Mouse (Mus musculus): ENCODE data around the gene 9130409I23Rik. TPM values are rescaled to one million over a fixed set of nuclear protein-coding genes. Genes with fewer than 3 reads are reported as not detected.

Gene 9130409I23Rik
- polyA plus RNA-seq, 1 experiment from 2014 or later = not detected

DNA sequence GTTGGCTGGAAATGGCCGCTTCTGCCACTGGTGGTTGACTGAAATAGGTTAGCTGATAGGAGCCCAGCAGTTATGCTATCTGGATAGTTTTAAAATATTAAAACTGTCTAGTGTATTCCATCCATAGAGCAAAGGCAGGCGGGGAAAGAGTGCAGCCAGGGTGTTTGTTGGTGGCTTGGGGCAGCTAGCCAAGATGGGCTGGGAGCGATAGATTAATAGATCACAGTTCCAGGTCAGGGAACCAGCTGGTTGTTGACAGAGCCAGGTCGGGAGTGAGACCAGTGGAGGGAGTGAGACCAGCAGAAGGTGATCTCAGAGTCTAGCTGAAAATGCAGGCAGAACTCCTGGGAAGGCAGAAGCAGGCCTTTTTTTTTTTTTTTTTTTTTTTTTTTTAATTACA, 13.4 kb upstream of the 9130409I23Rik start:
- H3K27me3 ChIP-seq = 0 out of 2 replicates have a peak, but pooled peaks cover 6% of the 10 kb centered on the region
- no peak overlapping the region for H3K4me3 ChIP-seq
- no peak overlapping the region for H3K27ac ChIP-seq
- H3K4me2 ChIP-seq = no peak overlapping the region
- H3K36me3 ChIP-seq = no peaks in the 10 kb centered on the region
- WGBS = 80% methylated on average over 4 of the region's 4 CpGs
- no peaks in the 10 kb centered on the region for H3K4me1 ChIP-seq
- no peaks in the 10 kb centered on the region for H3K9me3 ChIP-seq
- H3K9ac ChIP-seq = no peak overlapping the region
- no peak for ATAC-seq (ENCODE audit: insufficient number of reproducible peaks, insufficient read depth, low FRiP score, low TSS enrichment, low read depth)

DNA sequence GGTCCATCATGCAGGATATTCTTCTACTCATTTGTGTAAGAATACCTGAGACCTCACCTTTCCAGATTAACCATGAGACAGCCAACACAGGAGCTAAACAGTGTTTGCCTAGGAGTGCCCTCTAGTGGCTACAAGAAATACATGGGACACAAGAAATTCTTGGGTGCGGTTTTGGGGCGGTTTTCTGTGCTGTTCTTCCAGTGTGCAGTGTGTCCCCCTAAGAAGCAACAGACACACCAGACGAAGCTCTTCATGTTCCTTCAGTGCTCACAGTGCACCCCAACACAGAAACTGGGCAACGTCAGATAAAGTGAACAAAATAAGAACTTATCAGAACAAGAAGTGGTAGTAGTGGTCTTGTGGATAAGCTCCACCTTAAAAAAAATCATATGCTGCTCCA, 11.4 kb upstream of the 9130409I23Rik start:
- 0 out of 2 replicates have a peak, but pooled peaks cover 6% of the 10 kb centered on the region for H3K27me3 ChIP-seq
- H3K4me2 ChIP-seq = peak overlapping the region; percentile 39
- no peak for ATAC-seq (ENCODE audit: insufficient number of reproducible peaks, insufficient read depth, low FRiP score, low TSS enrichment, low read depth)
- H3K4me1 ChIP-seq = no peaks in the 10 kb centered on the region
- H3K9ac ChIP-seq = no peak overlapping the region
- H3K27ac ChIP-seq = no peak overlapping the region
- WGBS = 6% methylated on average over 4 of the region's 4 CpGs
- H3K9me3 ChIP-seq = no peaks in the 10 kb centered on the region
- no peak overlapping the region for H3K4me3 ChIP-seq
- no peaks in the 10 kb centered on the region for H3K36me3 ChIP-seq

DNA sequence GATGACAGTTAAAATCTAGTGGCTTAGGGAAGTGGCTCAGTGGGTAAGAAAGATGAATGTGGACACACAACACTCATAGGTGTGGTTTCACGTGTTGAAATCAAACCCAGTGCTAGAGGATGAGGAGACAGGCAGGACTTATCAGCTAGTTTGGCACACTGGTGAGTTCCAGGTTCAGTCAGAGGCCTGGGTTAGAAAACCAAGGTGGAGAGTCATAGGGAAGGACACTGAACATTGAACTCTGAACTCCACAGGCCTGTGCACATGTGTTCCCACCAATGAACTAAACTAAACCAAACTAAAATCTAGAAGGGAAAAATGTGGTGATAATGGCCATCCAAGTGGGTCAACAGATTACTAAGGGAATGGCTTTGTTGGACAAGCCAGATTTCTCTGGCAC, 3.5 kb upstream of the 9130409I23Rik start:
- WGBS = 60% methylated on average over 1 of the region's 1 CpGs
- Histone ChIP-seq H3K4me1 (no peaks in the 10 kb centered on the region), H3K4me2 (no peak overlapping the region), H3K36me3 (no peaks in the 10 kb centered on the region), H3K4me3 (no peak overlapping the region), H3K27ac (no peak overlapping the region), H3K9ac (no peak overlapping the region), H3K9me3 (no peaks in the 10 kb centered on the region), H3K27me3 (no peaks in the 10 kb centered on the region)
- no peak for ATAC-seq (ENCODE audit: insufficient number of reproducible peaks, insufficient read depth, low FRiP score, low TSS enrichment, low read depth)

DNA sequence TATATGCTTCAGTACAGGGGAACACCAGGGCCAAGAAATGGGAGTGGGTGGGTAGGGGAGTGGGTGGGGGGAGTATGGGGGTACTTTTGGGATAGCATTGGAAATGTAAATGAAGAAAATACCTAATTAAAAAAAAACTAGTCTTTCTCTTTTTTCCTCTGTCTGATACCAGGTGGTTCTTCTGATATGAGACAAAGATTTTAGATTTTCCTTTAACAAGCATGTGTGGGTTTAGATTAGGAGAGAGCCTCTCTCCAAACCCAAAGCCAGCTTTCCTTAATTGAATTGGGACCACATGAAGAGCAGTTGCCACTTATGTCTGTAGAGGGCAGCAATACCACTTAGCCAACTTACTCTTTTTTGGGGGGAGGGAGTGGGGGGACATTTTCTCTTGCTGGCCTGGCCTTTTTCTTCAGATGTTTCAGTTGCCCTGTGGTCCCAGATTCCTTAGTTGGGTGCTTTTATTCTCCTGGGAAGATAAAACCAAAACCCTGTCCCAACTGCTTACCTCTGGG, 1.7 kb upstream of the 9130409I23Rik start:
- Histone ChIP-seq H3K4me1 (no peaks in the 10 kb centered on the region), H3K4me3 (no peak overlapping the region), H3K4me2 (no peak overlapping the region), H3K9ac (no peak overlapping the region), H3K36me3 (no peaks in the 10 kb centered on the region), H3K27ac (no peak overlapping the region), H3K9me3 (no peaks in the 10 kb centered on the region), H3K27me3 (no peaks in the 10 kb centered on the region)
- no peak for ATAC-seq (ENCODE audit: insufficient number of reproducible peaks, insufficient read depth, low FRiP score, low TSS enrichment, low read depth)

DNA sequence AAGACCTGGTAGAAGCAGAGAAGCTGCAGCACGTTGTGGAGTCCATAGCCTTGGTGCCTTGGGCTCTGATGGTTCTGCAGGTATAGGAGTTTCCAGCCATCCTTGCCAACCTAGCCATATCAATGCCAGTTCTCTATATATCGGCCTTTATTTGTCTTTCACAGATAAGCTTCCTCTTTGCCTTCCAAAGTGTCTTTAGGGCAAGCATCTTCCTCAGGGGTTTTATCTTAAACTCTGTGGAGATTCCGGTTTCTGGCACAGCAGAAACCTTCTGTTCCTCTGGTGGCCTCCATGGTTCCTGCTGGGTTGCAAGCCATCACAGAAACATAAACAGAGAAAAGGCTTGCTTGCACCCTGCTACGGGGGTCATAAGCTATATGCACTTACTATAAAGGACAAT, 1.9 kb downstream of the 9130409I23Rik start:
- no peak overlapping the region for H3K4me2 ChIP-seq
- H3K9ac ChIP-seq = no peak overlapping the region
- H3K4me1 ChIP-seq = no peaks in the 10 kb centered on the region
- no peaks in the 10 kb centered on the region for H3K27me3 ChIP-seq
- H3K27ac ChIP-seq = no peak overlapping the region
- H3K4me3 ChIP-seq = no peak overlapping the region
- H3K36me3 ChIP-seq = no peaks in the 10 kb centered on the region
- H3K9me3 ChIP-seq = no peaks in the 10 kb centered on the region
- WGBS = 76% methylated on average over 4 of the region's 4 CpGs
- no peak for ATAC-seq (ENCODE audit: insufficient number of reproducible peaks, insufficient read depth, low FRiP score, low TSS enrichment, low read depth)

DNA sequence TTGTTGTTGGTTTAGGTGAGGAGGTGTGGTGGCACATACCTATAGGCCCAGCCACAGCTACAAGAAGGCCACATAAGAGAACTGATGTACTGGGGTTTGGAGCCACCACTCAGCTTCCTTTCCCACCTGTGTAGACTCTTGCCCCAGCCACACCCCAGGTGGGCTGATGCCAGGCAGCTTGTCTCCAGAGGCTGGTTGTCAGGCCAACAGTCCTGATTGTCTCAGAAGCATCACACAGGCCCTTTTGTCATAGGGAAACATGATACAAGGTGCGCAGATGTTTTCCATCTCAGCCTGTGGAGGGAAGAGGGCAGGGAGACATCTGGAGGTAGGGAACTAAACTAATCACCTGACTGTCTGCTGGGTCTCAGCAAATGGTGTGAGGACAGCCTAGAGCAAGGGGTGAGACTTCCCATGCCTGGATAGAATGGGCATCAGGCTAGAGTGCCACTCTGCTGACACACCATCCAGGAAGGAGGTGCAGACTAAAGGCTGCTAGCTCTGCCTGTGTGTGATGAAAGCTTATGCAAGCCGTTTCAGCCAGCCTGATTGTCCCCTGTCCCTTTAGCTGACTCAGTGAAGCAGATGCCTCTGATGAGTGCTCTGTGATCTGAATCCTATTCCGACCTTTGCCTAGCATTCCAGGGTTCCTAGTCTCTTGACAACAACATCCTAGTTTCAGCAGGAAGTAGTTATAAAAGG, 10.9 kb downstream of the 9130409I23Rik start:
- H3K9me3 ChIP-seq = no peaks in the 10 kb centered on the region
- WGBS = 51% methylated on average over 3 of the region's 3 CpGs
- no peaks in the 10 kb centered on the region for H3K36me3 ChIP-seq
- no peak overlapping the region for H3K4me3 ChIP-seq
- no peak for ATAC-seq (ENCODE audit: insufficient number of reproducible peaks, insufficient read depth, low FRiP score, low TSS enrichment, low read depth)
- no peak overlapping the region for H3K4me2 ChIP-seq
- no peak overlapping the region for H3K27ac ChIP-seq
- H3K4me1 ChIP-seq = no peaks in the 10 kb centered on the region; the same call in 1 of the 2 replicates
- no peaks in the 10 kb centered on the region for H3K27me3 ChIP-seq
- H3K9ac ChIP-seq = no peak overlapping the region

DNA sequence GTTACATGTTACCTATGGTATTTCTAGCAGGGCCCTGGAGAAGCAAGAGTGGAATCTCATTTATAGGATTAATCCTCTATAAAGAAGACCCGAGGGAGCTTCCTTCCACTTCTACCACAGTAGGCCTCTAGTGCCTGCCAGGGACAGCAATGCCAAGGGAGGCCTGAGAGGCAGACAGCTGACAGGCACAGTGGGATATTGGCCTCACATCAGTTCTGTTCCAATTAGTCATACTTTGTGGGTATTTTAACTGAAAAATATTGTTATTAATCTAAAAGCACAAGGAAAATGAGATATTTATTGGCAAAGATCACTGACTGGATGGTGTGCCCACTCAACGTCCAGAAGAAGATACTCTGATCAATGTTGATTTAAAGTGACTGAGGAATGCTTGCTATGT, 13.0 kb downstream of the 9130409I23Rik start:
- Histone ChIP-seq H3K36me3 (no peaks in the 10 kb centered on the region), H3K4me3 (no peak overlapping the region), H3K9ac (no peak overlapping the region), H3K27ac (no peak overlapping the region), H3K9me3 (no peaks in the 10 kb centered on the region), H3K4me1 (no peaks in the 10 kb centered on the region; the same call in 1 of the 2 replicates), H3K4me2 (no peak overlapping the region), H3K27me3 (no peaks in the 10 kb centered on the region)
- 63% methylated on average over 2 of the region's 2 CpGs for WGBS
- ATAC-seq (ENCODE audit: insufficient number of reproducible peaks, insufficient read depth, low FRiP score, low TSS enrichment, low read depth) = no peak

DNA sequence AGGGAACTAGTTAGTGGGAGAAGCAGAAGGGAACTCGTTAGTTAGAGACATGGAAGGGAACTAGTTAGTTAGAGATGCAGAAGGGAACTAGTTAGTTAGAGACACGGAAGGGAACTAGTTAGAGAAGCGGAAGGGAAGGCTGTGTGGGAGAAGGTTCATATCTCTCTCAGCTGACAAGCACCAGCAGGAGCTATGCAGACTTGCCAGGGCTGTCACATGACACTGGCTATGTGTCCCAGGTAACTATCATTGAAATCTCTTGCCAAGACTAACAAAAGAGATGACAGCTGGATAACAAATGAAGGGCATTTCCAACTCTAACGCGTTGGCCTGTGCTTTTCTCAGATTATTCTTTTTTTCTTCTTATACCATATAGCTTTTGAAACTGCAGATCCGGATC, 13.6 kb downstream of the 9130409I23Rik start:
- H3K4me2 ChIP-seq = no peak overlapping the region
- H3K27me3 ChIP-seq = no peaks in the 10 kb centered on the region
- H3K4me3 ChIP-seq = no peak overlapping the region
- no peak overlapping the region for H3K9ac ChIP-seq
- no peaks in the 10 kb centered on the region for H3K9me3 ChIP-seq
- ATAC-seq (ENCODE audit: insufficient number of reproducible peaks, insufficient read depth, low FRiP score, low TSS enrichment, low read depth) = no peak
- H3K27ac ChIP-seq = no peak overlapping the region
- 82% methylated on average over 6 of the region's 6 CpGs for WGBS
- no peaks in the 10 kb centered on the region; the same call in 1 of the 2 replicates for H3K4me1 ChIP-seq
- H3K36me3 ChIP-seq = no peaks in the 10 kb centered on the region

DNA sequence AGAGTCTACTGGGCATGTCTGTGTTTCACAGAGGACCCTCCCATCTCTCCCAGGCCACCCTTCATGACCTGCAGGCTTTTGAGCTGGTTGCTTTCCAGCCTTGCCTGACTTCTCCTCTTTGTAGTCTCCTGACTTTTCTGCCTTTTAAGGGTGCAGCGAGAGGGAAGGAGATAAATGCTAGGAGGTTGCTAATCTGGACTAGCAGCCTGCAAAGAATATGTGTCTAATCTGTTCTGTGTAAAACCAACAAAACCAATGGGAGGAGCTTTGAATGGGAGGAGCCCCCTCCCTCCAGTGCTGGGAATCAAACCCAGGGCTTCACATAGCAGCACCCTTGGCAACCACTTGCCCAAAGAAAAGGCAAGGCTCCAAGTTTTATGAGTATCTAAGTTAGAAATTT, 17.3 kb downstream of the 9130409I23Rik start:
- Histone ChIP-seq H3K36me3 (no peaks in the 10 kb centered on the region), H3K27ac (no peak overlapping the region), H3K9me3 (no peaks in the 10 kb centered on the region), H3K4me2 (no peak overlapping the region), H3K4me1 (no peaks in the 10 kb centered on the region), H3K4me3 (no peak overlapping the region), H3K27me3 (no peaks in the 10 kb centered on the region), H3K9ac (no peak overlapping the region)
- no peak for ATAC-seq (ENCODE audit: insufficient number of reproducible peaks, insufficient read depth, low FRiP score, low TSS enrichment, low read depth)
- WGBS = 75% methylated on average over 1 of the region's 1 CpGs

DNA sequence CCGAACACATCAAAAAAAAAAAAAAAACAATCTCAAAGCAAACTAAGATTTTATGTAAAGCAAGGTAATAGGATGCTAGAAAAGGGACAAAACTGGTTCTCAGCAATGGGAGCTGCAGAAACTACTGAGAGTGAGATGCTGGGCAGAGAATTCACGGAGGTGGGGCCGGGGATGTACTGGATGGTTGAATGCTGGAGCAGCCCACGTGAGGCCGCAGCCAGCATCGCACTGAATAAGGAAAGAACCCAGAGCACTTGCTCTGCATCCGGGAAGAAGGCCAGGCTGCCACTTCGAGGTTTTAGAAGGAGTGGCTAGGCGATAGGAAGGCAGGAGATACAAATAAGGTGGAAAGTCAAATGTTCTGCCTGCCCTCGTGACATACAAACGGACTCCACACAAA, 18.6 kb downstream of the 9130409I23Rik start:
- no peak overlapping the region for H3K27ac ChIP-seq
- no peaks in the 10 kb centered on the region for H3K27me3 ChIP-seq
- WGBS = 63% methylated on average over 11 of the region's 11 CpGs
- no peak overlapping the region for H3K9ac ChIP-seq
- no peak overlapping the region for H3K4me2 ChIP-seq
- H3K4me3 ChIP-seq = no peak overlapping the region
- no peaks in the 10 kb centered on the region for H3K9me3 ChIP-seq
- ATAC-seq (ENCODE audit: insufficient number of reproducible peaks, insufficient read depth, low FRiP score, low TSS enrichment, low read depth) = no peak
- no peaks in the 10 kb centered on the region for H3K36me3 ChIP-seq
- H3K4me1 ChIP-seq = no peaks in the 10 kb centered on the region

DNA sequence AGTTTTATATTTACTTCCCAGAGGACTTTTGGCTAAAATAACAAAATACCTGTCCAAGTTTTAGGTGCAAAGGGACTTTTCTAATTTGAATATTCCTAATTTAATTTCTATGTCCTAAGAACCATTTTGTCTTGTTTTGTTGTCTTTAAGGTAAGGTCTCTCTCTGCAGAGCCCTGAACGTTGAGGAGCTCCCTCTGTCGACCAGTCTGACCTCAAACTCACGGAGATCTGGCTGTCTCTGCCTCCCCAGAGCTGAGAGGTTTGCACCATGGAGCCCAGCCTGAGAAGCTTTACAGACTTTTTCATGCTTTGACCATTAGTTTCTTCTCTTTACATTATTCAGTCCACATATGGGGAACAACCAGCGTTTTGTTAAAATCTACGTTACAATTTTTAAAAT, 22.0 kb downstream of the 9130409I23Rik start:
- no peak overlapping the region for H3K27ac ChIP-seq
- no peaks in the 10 kb centered on the region for H3K9me3 ChIP-seq
- no peaks in the 10 kb centered on the region for H3K4me1 ChIP-seq
- no peak overlapping the region for H3K4me2 ChIP-seq
- no peaks in the 10 kb centered on the region for H3K36me3 ChIP-seq
- 0 out of 2 replicates have a peak, but pooled peaks cover 2% of the 10 kb centered on the region for H3K27me3 ChIP-seq
- no peak for ATAC-seq (ENCODE audit: insufficient number of reproducible peaks, insufficient read depth, low FRiP score, low TSS enrichment, low read depth)
- H3K9ac ChIP-seq = no peak overlapping the region
- no peak overlapping the region for H3K4me3 ChIP-seq
- WGBS = 48% methylated on average over 5 of the region's 5 CpGs

DNA sequence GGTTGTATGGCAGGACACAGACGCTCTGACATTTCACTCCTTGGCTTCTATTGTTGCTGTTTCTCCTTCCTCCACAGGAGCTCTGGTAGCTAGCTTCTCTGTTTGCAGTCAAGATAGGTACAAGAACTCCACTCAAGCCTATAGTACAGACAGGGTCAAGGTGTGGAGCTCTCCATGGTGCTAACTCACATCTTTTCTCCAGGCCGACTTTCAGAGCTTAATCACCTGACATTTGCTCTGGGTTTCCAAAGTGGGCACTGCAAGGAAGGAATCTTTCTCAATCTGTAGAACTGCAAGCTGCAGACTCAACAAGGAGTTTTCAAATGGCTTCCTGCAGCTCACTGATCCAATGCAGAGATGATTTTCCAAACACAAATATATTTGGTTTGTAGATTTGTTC, 33.0 kb downstream of the 9130409I23Rik start:
- Histone ChIP-seq H3K4me2 (no peak overlapping the region), H3K4me1 (no peaks in the 10 kb centered on the region), H3K36me3 (no peaks in the 10 kb centered on the region), H3K9ac (no peak overlapping the region), H3K27me3 (no peaks in the 10 kb centered on the region), H3K4me3 (no peak overlapping the region), H3K27ac (no peak overlapping the region), H3K9me3 (no peaks in the 10 kb centered on the region)
- 29% methylated on average over 2 of the region's 2 CpGs for WGBS
- ATAC-seq (ENCODE audit: insufficient number of reproducible peaks, insufficient read depth, low FRiP score, low TSS enrichment, low read depth) = no peak

Data from embryonic facial prominence, embryonic 13.5 days (tissue).